Mouse (Mus musculus) left cerebral cortex, postnatal 10 days (tissue): ENCODE measurements at regions not wholly inside any gene's neighbourhood (a gene's known extent, or its start where the extent isn't known, plus 50 kb on each side); places are given as distances from the start of the nearest gene placed in this dataset.

Source experiments
- DNase-seq, 2 experiments: peaks; one replicate each; pipeline ENCODE4 v3.0.0; 2021 to 2022; ENCODE audit warnings: low spot score in 2 of 2, mixed read lengths in 1 of 2; ENCODE audit errors: extremely low spot score in 1 of 2
- intact Hi-C: fragments of 180-260 bp; cut with DNase I; formaldehyde crosslinking; loops from one replicate; pipeline ENCODE4 v1.15.1; 2025

GRCm38 (mm10) chr3:128990183-128990912, 209.3 kb upstream of the Pitx2 start:
- no peak for DNase-seq
- intact Hi-C loops: no loop called here

GRCm38 (mm10) chr3:129002866-129003265, 196.8 kb upstream of the Pitx2 start:
- intact Hi-C loops: no loop called here
- no peak for DNase-seq

GRCm38 (mm10) chr3:129004085-129004484, 195.6 kb upstream of the Pitx2 start:
- intact Hi-C loops: no loop called here
- no peak for DNase-seq

DNA sequence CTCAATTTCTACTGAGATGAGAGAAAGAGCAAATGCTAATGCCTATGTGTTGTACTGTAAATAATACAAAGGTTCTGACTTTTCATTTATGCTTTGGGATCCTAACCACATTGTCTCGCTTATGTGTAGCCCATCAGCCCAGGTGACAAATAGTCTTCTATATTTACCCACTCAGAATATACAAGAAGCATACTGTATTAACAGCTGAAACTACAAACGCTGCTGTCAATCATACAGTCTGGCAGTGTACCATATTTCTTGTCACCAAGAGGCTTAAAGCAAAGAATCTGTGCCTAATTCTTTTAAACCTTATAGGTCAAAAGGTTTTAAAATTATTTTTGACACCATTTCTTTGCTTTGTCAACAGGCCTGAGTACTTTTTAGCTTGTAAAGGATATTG, 160.8 kb upstream of the Pitx2 start:
- intact Hi-C loops: no loop called here

DNA sequence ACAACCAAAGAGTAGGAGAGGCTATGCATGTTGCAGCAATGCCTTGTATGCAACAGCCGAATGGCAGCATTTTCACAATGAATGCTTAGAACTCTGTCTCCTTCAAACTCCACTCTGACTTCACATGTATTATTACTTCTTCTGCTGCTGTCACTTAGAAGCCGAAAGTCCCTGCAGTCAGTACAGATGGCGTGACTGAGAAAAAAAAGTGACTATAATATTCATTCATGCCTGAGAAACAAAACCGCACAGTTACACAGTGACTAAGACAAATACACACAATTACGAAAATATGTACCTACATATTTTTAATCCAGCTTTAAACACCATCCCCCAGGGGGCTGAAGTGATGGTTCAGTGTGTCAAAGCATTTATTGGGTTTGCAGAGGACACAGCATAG, 154.8 kb upstream of the Pitx2 start:
- DNase-seq: no peak

More for the DNA sequence above, 160.8 kb upstream of the Pitx2 start:
- DNase-seq: no peak

GRCm38 (mm10) chr3:129049899-129050597, 149.6 kb upstream of the Pitx2 start:
- intact Hi-C loops: no loop called here
- no peak for DNase-seq

More for the DNA sequence above, 154.8 kb upstream of the Pitx2 start:
- intact Hi-C loops: no loop called here

DNA sequence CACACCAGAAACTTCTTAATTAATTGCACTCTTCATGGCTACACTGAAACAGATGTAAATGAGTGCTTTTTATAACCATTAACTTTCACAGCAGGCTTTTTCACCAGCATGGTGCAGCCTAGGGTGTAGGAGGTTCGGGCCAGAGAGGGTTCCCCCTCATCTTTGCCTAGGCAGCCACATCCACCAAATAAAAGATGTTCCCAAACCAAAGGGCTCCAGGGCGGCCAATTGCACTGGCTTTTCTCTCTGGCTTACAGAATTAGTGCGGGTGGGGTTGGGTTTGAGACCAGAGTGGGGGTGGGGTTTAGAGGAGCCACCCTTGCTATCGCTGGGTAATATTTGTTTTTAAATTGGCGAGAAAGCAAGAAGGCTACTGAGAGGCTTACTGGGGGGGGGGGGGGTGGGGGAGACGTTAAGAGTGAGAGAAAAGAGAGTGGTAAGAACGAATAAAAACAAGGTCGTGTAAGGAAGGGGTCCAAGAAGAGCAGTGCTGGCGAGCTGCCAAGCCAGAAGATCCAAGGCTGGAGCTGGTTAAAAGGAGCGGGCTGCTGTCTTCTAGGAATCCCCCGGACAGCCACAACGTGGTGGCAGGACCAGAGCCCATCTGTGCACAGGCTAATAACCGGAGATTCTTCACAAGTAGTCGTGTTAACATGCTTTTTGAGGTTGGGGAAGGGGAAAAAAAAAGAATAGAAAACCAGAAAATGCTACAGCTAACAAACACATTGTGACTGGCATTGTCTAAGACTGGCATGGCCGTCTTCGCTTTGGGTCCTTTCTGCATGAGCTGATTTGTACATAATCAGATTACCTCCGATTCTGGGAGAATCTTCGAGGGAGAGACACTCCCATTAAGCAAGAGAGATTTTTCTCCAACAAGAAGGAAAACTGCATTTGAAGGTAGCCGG, 134.0 kb upstream of the Pitx2 start:
- peak in 1 of 2 experiments; percentile 36 for DNase-seq
- intact Hi-C loops: no loop called here

- intact Hi-C loops: no loop called here
- no peak for DNase-seq
Measured at GRCm38 (mm10) chr3:129069676-129070075, 130.0 kb upstream of the Pitx2 start.

GRCm38 (mm10) chr3:129070521-129070933, 129.2 kb upstream of the Pitx2 start:
- no peak for DNase-seq
- intact Hi-C loops: no loop called here

DNA sequence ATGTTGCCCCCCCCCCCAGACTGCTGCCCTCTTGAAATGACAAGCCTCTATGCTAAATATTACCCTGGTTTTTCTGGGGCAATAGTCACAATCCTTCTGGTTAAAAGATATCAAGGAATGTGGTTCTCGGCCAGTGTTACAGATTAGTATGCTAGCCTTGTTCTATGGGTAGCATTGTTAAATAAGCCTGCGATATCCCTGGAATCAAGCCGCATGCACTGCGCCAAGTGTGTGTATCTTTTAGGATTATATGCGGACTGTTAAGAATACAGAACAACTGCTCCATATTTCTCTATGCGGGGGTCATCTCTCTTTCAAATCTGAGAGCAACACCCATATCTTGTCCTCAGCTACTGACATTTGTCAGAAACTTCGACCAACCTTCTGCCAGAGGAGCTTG, 128.7 kb upstream of the Pitx2 start:
- intact Hi-C loops: no loop called here
- no peak for DNase-seq

DNA sequence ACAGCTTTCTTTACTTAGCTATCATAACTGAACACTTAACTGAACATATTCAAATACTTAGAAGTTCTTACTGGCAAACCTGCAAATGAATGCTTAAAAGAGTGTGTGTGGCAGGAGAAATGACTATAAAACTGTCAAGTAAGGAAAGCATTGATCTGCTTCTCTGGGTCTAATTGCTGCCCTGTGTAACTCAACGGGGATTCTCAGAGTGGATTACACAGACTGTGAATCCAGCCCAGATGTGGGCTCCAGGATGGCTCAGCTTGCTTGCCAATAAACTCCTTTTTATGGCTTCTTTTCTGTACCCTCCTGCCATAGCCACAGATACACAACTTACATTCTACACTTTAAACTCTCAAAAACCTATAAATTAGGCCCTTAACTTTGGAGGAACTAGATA, 123.3 kb upstream of the Pitx2 start:
- intact Hi-C loops: no loop called here
- DNase-seq: no peak

DNA sequence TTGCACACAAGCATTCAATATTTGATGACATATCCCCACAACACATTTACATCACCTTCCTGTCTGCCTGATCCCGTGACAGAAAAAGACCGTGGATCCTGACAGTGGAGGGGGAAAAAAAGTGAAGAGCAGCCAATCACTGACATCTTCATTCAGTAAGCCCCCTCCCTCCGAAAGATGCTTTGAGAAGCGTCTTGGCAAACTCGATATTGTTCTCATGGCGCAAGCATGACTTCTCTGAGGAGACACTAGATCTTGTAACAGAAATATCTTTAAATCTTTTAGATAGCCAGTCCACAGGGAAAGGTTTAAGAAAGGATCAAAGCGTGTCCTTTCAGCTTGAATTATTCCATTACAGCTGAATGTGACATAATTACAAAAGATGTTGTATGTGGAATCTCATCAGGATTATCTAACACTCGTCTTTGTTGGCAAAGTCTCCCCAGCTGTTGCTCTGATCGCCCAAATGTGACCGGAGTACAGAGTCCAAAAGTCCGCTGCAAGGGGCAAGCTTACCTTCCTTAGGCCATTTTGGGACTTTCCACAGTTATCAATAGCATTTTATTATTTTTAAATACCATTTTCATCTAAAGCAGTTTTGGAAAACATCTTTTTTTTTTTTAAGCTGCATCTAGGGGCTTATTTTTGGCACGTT, 95.8 kb upstream of the Pitx2 start:
- intact Hi-C loops: no loop called here
- no peak for DNase-seq

DNA sequence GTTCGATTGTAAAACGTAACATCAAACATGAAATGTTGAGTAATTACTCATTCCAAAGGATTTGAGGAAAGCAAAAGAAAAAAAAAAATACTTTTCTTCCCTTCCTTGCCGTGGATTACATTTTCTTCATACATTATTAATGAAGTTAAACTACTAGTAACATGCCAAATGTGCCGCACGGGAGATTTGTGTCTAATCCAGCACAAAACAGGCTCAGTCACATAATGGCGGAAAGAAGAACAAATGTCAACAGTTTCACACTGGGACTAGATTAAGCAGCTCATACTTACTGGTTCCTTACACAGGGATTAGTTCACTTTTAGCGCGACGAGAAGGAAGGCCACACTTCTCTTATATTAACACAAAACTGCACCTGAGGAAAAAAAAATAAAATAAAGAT, 94.9 kb upstream of the Pitx2 start:
- intact Hi-C loops: no loop called here
- no peak for DNase-seq

GRCm38 (mm10) chr3:129106174-129106573, 93.5 kb upstream of the Pitx2 start:
- DNase-seq: no peak
- intact Hi-C loops: no loop called here

GRCm38 (mm10) chr3:129130521-129130920, 69.2 kb upstream of the Pitx2 start:
- intact Hi-C loops: no loop called here
- DNase-seq: no peak

DNA sequence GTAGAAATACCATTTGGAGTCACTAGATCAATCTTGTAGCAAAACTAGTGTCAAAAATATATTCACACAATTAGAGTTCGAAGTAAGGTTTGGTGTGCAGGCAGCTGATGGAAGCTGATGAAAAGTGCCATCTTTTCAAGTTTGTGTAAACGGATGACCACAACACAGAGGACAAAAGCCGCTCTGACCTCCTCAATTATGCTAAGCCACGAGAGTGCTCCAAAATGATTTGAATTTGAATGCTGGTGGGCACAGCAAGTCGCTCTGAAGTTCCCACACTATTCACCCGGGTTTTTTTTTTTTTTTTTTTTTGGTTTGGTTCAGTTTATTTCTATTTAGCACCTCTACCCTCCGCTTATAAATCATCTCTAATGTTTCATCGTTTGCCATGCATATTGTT, 68.5 kb upstream of the Pitx2 start:
- no peak for DNase-seq
- intact Hi-C loops: no loop called here

- intact Hi-C loops: no loop called here
- DNase-seq: no peak
Measured at GRCm38 (mm10) chr3:129131877-129132433, 67.7 kb upstream of the Pitx2 start.
